In genomic region chr12:11350895-11351294, GRCm38 (mm10) we compare ENCODE assay signal across 8 mouse cellular contexts.
DNase-seq lines count a peak whose midpoint lies in the region; ATAC-seq and TF ChIP-seq lines count a peak whose summit lies in the region.

No protein-coding gene starts in this region.

- no peak overlapping the region for H3K4me2 ChIP-seq in heart, embryonic 12.5 days
- no peak overlapping the region for H3K4me2 ChIP-seq in midbrain, embryonic 16.5 days (ENCODE audit: low read length)
- no peak overlapping the region for H3K4me2 ChIP-seq in stomach, postnatal 0 days (replicated peaks; ENCODE audit: low read depth)

- 33% methylated on average over 5 of the region's 5 CpGs for WGBS in heart, embryonic 12.5 days
- 30% methylated on average over 5 of the region's 5 CpGs for WGBS in midbrain, embryonic 16.5 days
- 25% methylated on average over 5 of the region's 5 CpGs for WGBS in stomach, postnatal 0 days

- H3K9me3 ChIP-seq in heart, embryonic 12.5 days (replicated peaks) = no peaks in the 10 kb centered on the region
- no peaks in the 10 kb centered on the region for H3K9me3 ChIP-seq in midbrain, embryonic 16.5 days (replicated peaks; ENCODE audit: control insufficient read depth, low read length, poor library complexity, severe bottlenecking)
- no peaks in the 10 kb centered on the region for H3K9me3 ChIP-seq in stomach, postnatal 0 days (ENCODE audit: control insufficient read depth, low read length)

- peak; percentile 87 for TF ChIP-seq CTCF in stomach, postnatal 0 days (IDR thresholded peaks at IDR 0.05; ENCODE audit: low read depth)

- ATAC-seq in heart, embryonic 12.5 days (ENCODE audit: insufficient number of reproducible peaks, low FRiP score) = no peak
- peak; percentile 24; the same call in 1 of the 2 replicates for ATAC-seq in midbrain, embryonic 16.5 days
- ATAC-seq in stomach, postnatal 0 days (ENCODE audit: low FRiP score, low TSS enrichment) = peak; percentile 59; the same call in 1 of the 2 replicates

- H3K4me1 ChIP-seq in heart, embryonic 12.5 days (replicated peaks) = 0 out of 2 replicates have a peak, but pooled peaks cover 2% of the 10 kb centered on the region
- no peaks in the 10 kb centered on the region for H3K4me1 ChIP-seq in midbrain, embryonic 16.5 days (ENCODE audit: control insufficient read depth, insufficient read depth, low read length)
- H3K4me1 ChIP-seq in stomach, postnatal 0 days (replicated peaks; ENCODE audit: control insufficient read depth, insufficient read depth) = no peaks in the 10 kb centered on the region

- no peaks in the 10 kb centered on the region for H3K27me3 ChIP-seq in heart, embryonic 12.5 days (replicated peaks)
- no peaks in the 10 kb centered on the region for H3K27me3 ChIP-seq in midbrain, embryonic 16.5 days (ENCODE audit: control insufficient read depth, insufficient read depth, low read depth, low read length)
- H3K27me3 ChIP-seq in stomach, postnatal 0 days (ENCODE audit: control insufficient read depth, insufficient read depth, low read length) = no peaks in the 10 kb centered on the region

- no peak for TF ChIP-seq EP300 in stomach, postnatal 0 days (optimal IDR thresholded peaks at IDR 0.05)

- H3K4me3 ChIP-seq in heart, embryonic 12.5 days = no peak overlapping the region
- H3K4me3 ChIP-seq in midbrain, embryonic 16.5 days (ENCODE audit: low read depth, low read length) = no peak overlapping the region
- no peak overlapping the region for H3K4me3 ChIP-seq in stomach, postnatal 0 days (ENCODE audit: low read depth, low read length)

- no peak overlapping the region for H3K9ac ChIP-seq in heart, embryonic 12.5 days
- H3K9ac ChIP-seq in midbrain, embryonic 16.5 days (ENCODE audit: low read depth, low read length) = no peak overlapping the region
- H3K9ac ChIP-seq in stomach, postnatal 0 days (ENCODE audit: low read length) = no peak overlapping the region

- no peaks in the 10 kb centered on the region for H3K36me3 ChIP-seq in heart, embryonic 12.5 days
- H3K36me3 ChIP-seq in midbrain, embryonic 16.5 days (ENCODE audit: control insufficient read depth, insufficient read depth, low read length) = no peaks in the 10 kb centered on the region
- H3K36me3 ChIP-seq in stomach, postnatal 0 days (ENCODE audit: control insufficient read depth, insufficient read depth, low read length) = no peaks in the 10 kb centered on the region

- intact Hi-C loops in left cerebral cortex, postnatal 25 days (cut with DNase I) = loop anchor here (5.0 kb wide), 1 partner anchor 796 kb away; no protein-coding TSS in a partner anchor

- H3K27ac ChIP-seq in heart, embryonic 12.5 days (ENCODE audit: poor library complexity, severe bottlenecking) = no peak overlapping the region
- H3K27ac ChIP-seq in midbrain, embryonic 16.5 days (ENCODE audit: low read length) = no peak overlapping the region
- no peak overlapping the region for H3K27ac ChIP-seq in stomach, postnatal 0 days (replicated peaks)

- peak; percentile 90 for DNase-seq in heart, adult 11 months
- DNase-seq in cerebellum, adult 9-10 months = peak; percentile 96
- peak; percentile 67 to 80 for DNase-seq in frontal cortex, postnatal 14 days (ENCODE audit: low spot score in 2 of 2)
- DNase-seq in kidney, adult 11 months = peak; percentile 60
- peak; percentile 79 to 91 for DNase-seq in left cerebral cortex, postnatal 25 days (ENCODE audit: low spot score in 2 of 2)
- DNase-seq in stomach, postnatal 0 days (ENCODE audit: low spot score) = peak; percentile 78
